Mouse (Mus musculus) stomach, embryonic 14.5 days (tissue): ENCODE data around the gene Kcnip4. TPM values are rescaled to one million over a fixed set of nuclear protein-coding genes. Genes with fewer than 3 reads are reported as not detected.

ENCODE experiments used
- ATAC-seq: fragments of 200-750 bp; cut with Nextera tagmentation; 2 replicates; pipeline ENCODE4 v1.8.0; 2017; ENCODE audit warnings: low read depth, moderate TSS enrichment; ENCODE audit not compliant: insufficient number of reproducible peaks, insufficient read depth, low FRiP score
- H3K27ac ChIP-seq: fragments of 300-500 bp; sonication (generic); 2 replicates; pipeline ENCODE4 v1.5.1; 2014; ENCODE audit warnings: mild to moderate bottlenecking, low read length, moderate library complexity, mixed read lengths
- H3K27me3 ChIP-seq: fragments of 300-500 bp; sonication (generic); 2 replicates; pipeline ENCODE4 v1.6.1; 2014; ENCODE audit warnings: low read length, control low read depth, mixed read lengths; ENCODE audit not compliant: control insufficient read depth, insufficient read depth
- H3K36me3 ChIP-seq: fragments of 300-500 bp; sonication (generic); 2 replicates; pipeline ENCODE4 v1.6.1; 2014; ENCODE audit warnings: mild to moderate bottlenecking, control low read depth, low read length, moderate library complexity, mixed read lengths; ENCODE audit not compliant: control insufficient read depth, insufficient read depth
- H3K4me1 ChIP-seq: fragments of 300-500 bp; sonication (generic); 2 replicates; pipeline ENCODE4 v1.6.1; 2014; ENCODE audit warnings: low read length, control low read depth, mixed read lengths; ENCODE audit not compliant: control insufficient read depth, insufficient read depth
- H3K4me2 ChIP-seq: fragments of 300-500 bp; sonication (generic); replicated peaks from 2 replicates; pipeline ENCODE4 v1.6.1; 2014; ENCODE audit warnings: low read depth, low read length, control low read depth
- H3K4me3 ChIP-seq: fragments of 300-500 bp; sonication (generic); 2 replicates; pipeline ENCODE4 v1.5.1; 2014; ENCODE audit warnings: low read depth, low read length, control low read depth
- H3K9ac ChIP-seq: fragments of 300-500 bp; sonication (generic); replicated peaks from 2 replicates; pipeline ENCODE4 v1.6.1; 2014; ENCODE audit warnings: low read depth, mild to moderate bottlenecking, control low read depth, low read length, moderate library complexity, mixed read lengths
- H3K9me3 ChIP-seq: fragments of 300-500 bp; sonication (generic); 2 replicates; pipeline ENCODE4 v1.6.1; 2016; ENCODE audit warnings: low read depth, low read length, control low read depth; ENCODE audit not compliant: control insufficient read depth
- WGBS: fragments of 180-500 bp; shearing (Covaris S2); extraction: QIAGEN DNeasy Blood & Tissue Kit; methylation state at CpG from one replicate; pipeline ENCODE4 v1.1.7; 2014; 5-methylcytosine and 5-hydroxymethylcytosine counted together
- polyA plus RNA-seq: library from polyadenylated mRNA; unstranded; fragments of >200 nt; fragmentation: Nextera tagmentation; extraction: Ambion mirVana; gene quantifications from 2 replicates; pipeline ENCODE4 v1.2.1, GENCODE M21; 2014

Kcnip4 gene
- polyA plus RNA-seq, 1 experiment from 2014 or later, result 6.1 TPM

GRCm38 (mm10) chr5:49041259-49041845 lies 483.4 kb downstream of the Kcnip4 start:
- no peak for ATAC-seq
- no peak overlapping the region for H3K4me2 ChIP-seq

GRCm38 (mm10) chr5:48997359-48997758 lies 527.3 kb downstream of the Kcnip4 start:
- no peak for ATAC-seq
- H3K9ac ChIP-seq, result no peak overlapping the region
- no peaks in the 10 kb centered on the region for H3K36me3 ChIP-seq
- no peak overlapping the region for H3K4me3 ChIP-seq
- no peaks in the 10 kb centered on the region for H3K9me3 ChIP-seq
- 78% methylated on average over 4 of the region's 4 CpGs for WGBS
- H3K27ac ChIP-seq, result no peak overlapping the region
- no peaks in the 10 kb centered on the region for H3K4me1 ChIP-seq
- no peaks in the 10 kb centered on the region for H3K27me3 ChIP-seq
- no peak overlapping the region for H3K4me2 ChIP-seq

More at GRCm38 (mm10) chr5:49041259-49041845, 483.4 kb downstream of the Kcnip4 start:
- 58% methylated on average over 6 of the region's 6 CpGs for WGBS
- Histone ChIP-seq H3K9me3 (no peaks in the 10 kb centered on the region), H3K4me1 (no peaks in the 10 kb centered on the region), H3K4me3 (no peak overlapping the region), H3K9ac (no peak overlapping the region), H3K27ac (no peak overlapping the region), H3K36me3 (no peaks in the 10 kb centered on the region), H3K27me3 (no peaks in the 10 kb centered on the region)

GRCm38 (mm10) chr5:48989145-48989659 lies 535.5 kb downstream of the Kcnip4 start:
- WGBS, result 56% methylated on average over 1 of the region's 1 CpGs
- Histone ChIP-seq H3K9ac (no peak overlapping the region), H3K4me3 (no peak overlapping the region), H3K9me3 (no peaks in the 10 kb centered on the region), H3K4me2 (no peak overlapping the region), H3K27me3 (no peaks in the 10 kb centered on the region), H3K4me1 (no peaks in the 10 kb centered on the region), H3K36me3 (no peaks in the 10 kb centered on the region), H3K27ac (no peak overlapping the region)
- no peak for ATAC-seq

- no peak overlapping the region for H3K4me3 ChIP-seq
- H3K36me3 ChIP-seq, result no peaks in the 10 kb centered on the region
- H3K4me1 ChIP-seq, result no peaks in the 10 kb centered on the region
- H3K9ac ChIP-seq, result no peak overlapping the region
- H3K27me3 ChIP-seq, result no peaks in the 10 kb centered on the region
- no peaks in the 10 kb centered on the region for H3K9me3 ChIP-seq
- no peak overlapping the region for H3K27ac ChIP-seq
- no peak overlapping the region for H3K4me2 ChIP-seq
- WGBS, result 87% methylated on average over 2 of the region's 2 CpGs
- ATAC-seq, result no peak
These were observed 582.2 kb downstream of the Kcnip4 start for GRCm38 (mm10) chr5:48942378-48943088.

- no peak overlapping the region for H3K27ac ChIP-seq
- 77% methylated on average over 2 of the region's 2 CpGs for WGBS
- no peak for ATAC-seq
These were observed 592.8 kb downstream of the Kcnip4 start for GRCm38 (mm10) chr5:48931881-48932280.

GRCm38 (mm10) chr5:48890216-48890615 lies 634.5 kb downstream of the Kcnip4 start:
- 62% methylated on average over 8 of the region's 8 CpGs for WGBS
- ATAC-seq, result no peak

More at GRCm38 (mm10) chr5:48931881-48932280, 592.8 kb downstream of the Kcnip4 start:
- Histone ChIP-seq H3K9ac (no peak overlapping the region), H3K4me1 (no peaks in the 10 kb centered on the region), H3K36me3 (no peaks in the 10 kb centered on the region), H3K27me3 (no peaks in the 10 kb centered on the region), H3K4me2 (no peak overlapping the region), H3K4me3 (no peak overlapping the region), H3K9me3 (no peaks in the 10 kb centered on the region)

GRCm38 (mm10) chr5:48889395-48890194 lies 635.1 kb downstream of the Kcnip4 start:
- H3K27me3 ChIP-seq, result no peaks in the 10 kb centered on the region
- no peak overlapping the region for H3K27ac ChIP-seq
- H3K9ac ChIP-seq, result no peak overlapping the region
- H3K9me3 ChIP-seq, result no peaks in the 10 kb centered on the region
- WGBS, result 6% methylated on average over 18 of the region's 18 CpGs
- H3K4me3 ChIP-seq, result peak overlapping the region; percentile 21
- ATAC-seq, result peak; percentile 42; the same call in 1 of the 2 replicates
- no peaks in the 10 kb centered on the region for H3K36me3 ChIP-seq
- H3K4me1 ChIP-seq, result peaks cover 6% of the 10 kb centered on the region; the same call in 1 of the 2 replicates
- peak overlapping the region; percentile 60 for H3K4me2 ChIP-seq

More at GRCm38 (mm10) chr5:48890216-48890615, 634.5 kb downstream of the Kcnip4 start:
- H3K9me3 ChIP-seq, result no peaks in the 10 kb centered on the region
- no peaks in the 10 kb centered on the region for H3K27me3 ChIP-seq
- peak overlapping the region; percentile 60 for H3K4me2 ChIP-seq
- no peak overlapping the region for H3K9ac ChIP-seq
- peaks cover 6% of the 10 kb centered on the region; the same call in 1 of the 2 replicates for H3K4me1 ChIP-seq
- H3K27ac ChIP-seq, result no peak overlapping the region
- peak overlapping the region; percentile 21; the same call in 1 of the 2 replicates for H3K4me3 ChIP-seq
- H3K36me3 ChIP-seq, result no peaks in the 10 kb centered on the region

GRCm38 (mm10) chr5:48878081-48878480 lies 646.6 kb downstream of the Kcnip4 start:
- H3K4me3 ChIP-seq, result no peak overlapping the region
- H3K4me2 ChIP-seq, result no peak overlapping the region
- ATAC-seq, result no peak
- no peak overlapping the region for H3K9ac ChIP-seq
- H3K4me1 ChIP-seq, result no peaks in the 10 kb centered on the region
- H3K9me3 ChIP-seq, result no peaks in the 10 kb centered on the region
- no peaks in the 10 kb centered on the region for H3K36me3 ChIP-seq
- no peaks in the 10 kb centered on the region for H3K27me3 ChIP-seq
- 63% methylated on average over 2 of the region's 2 CpGs for WGBS
- H3K27ac ChIP-seq, result no peak overlapping the region
